Mouse (Mus musculus) limb, embryonic 15.5 days (tissue): ENCODE measurements at regions not wholly inside any gene's neighbourhood (a gene's known extent, or its start where the extent isn't known, plus 50 kb on each side); places are given as distances from the start of the nearest gene placed in this dataset.
A peak's percentile ranks its signal among the peaks of the same experiment; 100 is the strongest.

ENCODE experiments used
- ATAC-seq: fragments of 200-750 bp; cut with Nextera tagmentation; 2 replicates; pipeline ENCODE4 v1.8.0; 2017; ENCODE audit warnings: low read depth, moderate TSS enrichment; ENCODE audit not compliant: insufficient number of reproducible peaks, low FRiP score, low TSS enrichment
- H3K27ac ChIP-seq: fragments of 300-500 bp; sonication (generic); 2 replicates; pipeline ENCODE4 v1.5.1; 2015; ENCODE audit warnings: moderate library complexity, mild to moderate bottlenecking, inconsistent platforms
- H3K27me3 ChIP-seq: fragments of 300-500 bp; sonication (generic); 2 replicates; pipeline ENCODE4 v1.6.1; 2015; ENCODE audit warnings: inconsistent platforms
- H3K36me3 ChIP-seq: fragments of 300-500 bp; sonication (generic); 2 replicates; pipeline ENCODE4 v1.6.1; 2015; ENCODE audit warnings: inconsistent platforms
- H3K4me1 ChIP-seq: fragments of 300-500 bp; sonication (generic); 2 replicates; pipeline ENCODE4 v1.6.1; 2015; ENCODE audit warnings: inconsistent platforms
- H3K4me2 ChIP-seq: fragments of 300-500 bp; sonication (generic); 2 replicates; pipeline ENCODE4 v1.6.1; 2015; ENCODE audit warnings: mild to moderate bottlenecking, inconsistent platforms
- H3K4me3 ChIP-seq: fragments of 300-500 bp; sonication (generic); 2 replicates; pipeline ENCODE4 v1.5.1; 2015; ENCODE audit warnings: mild to moderate bottlenecking, inconsistent platforms
- H3K9ac ChIP-seq: fragments of 300-500 bp; sonication (generic); 2 replicates; pipeline ENCODE4 v1.6.1; 2015; ENCODE audit warnings: inconsistent platforms
- H3K9me3 ChIP-seq: fragments of 300-500 bp; sonication (generic); 2 replicates; pipeline ENCODE4 v1.6.1; 2016; ENCODE audit warnings: inconsistent platforms
- WGBS: fragments of 180-500 bp; shearing (Covaris S2); methylation state at CpG from one replicate; pipeline ENCODE4 v1.1.7; 2015; 5-methylcytosine and 5-hydroxymethylcytosine counted together

DNA sequence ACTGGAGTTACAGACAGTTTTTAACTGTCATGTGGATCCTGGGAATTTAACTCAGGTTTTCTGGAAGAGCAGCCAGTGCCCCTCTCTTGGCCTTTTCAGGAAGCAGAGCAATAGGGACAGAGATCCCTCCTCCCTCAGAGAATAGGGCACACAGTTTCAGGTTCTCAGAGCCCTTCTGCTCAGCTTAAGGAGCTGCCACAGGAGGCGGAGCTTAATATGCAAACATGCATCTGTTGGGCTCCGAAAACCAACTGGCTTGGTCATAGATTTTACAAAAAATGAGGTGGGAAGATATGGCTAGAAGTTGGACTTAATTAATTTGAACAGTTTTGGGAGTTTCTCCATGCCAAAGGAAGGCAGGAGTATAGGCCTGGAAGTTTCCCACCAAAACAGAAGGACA, 61.9 kb upstream of the Znrf2 start:
- no peaks in the 10 kb centered on the region for H3K36me3 ChIP-seq
- H3K4me1 ChIP-seq, result 0 out of 2 replicates have a peak, but pooled peaks cover 5% of the 10 kb centered on the region
- 80% methylated on average over 2 of the region's 2 CpGs for WGBS
- no peak for ATAC-seq
- no peaks in the 10 kb centered on the region for H3K9me3 ChIP-seq
- H3K27me3 ChIP-seq, result no peaks in the 10 kb centered on the region
- no peak overlapping the region for H3K4me3 ChIP-seq
- H3K9ac ChIP-seq, result no peak overlapping the region
- H3K4me2 ChIP-seq, result no peak overlapping the region
- H3K27ac ChIP-seq, result no peak overlapping the region

DNA sequence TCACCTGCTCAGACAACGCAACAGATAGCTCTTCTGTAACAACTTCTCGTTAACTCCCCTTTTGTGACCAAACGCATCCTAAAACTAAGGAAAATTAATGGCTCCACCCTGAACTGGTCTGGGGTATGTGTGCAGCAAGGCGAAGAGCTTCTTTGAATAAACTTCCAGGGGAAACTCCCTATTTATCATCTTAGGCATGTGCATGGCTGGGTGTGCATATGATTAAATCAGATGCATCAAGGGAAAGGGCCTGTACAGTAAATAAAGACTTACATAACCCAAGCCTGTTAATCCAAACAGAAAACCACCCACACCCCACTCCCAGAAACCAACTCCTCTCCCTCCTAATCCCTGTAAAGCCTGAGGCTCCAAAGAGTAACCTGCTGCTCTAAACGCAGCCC, 59.2 kb upstream of the Znrf2 start:
- Histone ChIP-seq H3K9ac (no peak overlapping the region), H3K4me1 (0 out of 2 replicates have a peak, but pooled peaks cover 2% of the 10 kb centered on the region), H3K27me3 (0 out of 2 replicates have a peak, but pooled peaks cover 3% of the 10 kb centered on the region), H3K4me3 (no peak overlapping the region), H3K9me3 (no peaks in the 10 kb centered on the region), H3K36me3 (no peaks in the 10 kb centered on the region), H3K27ac (no peak overlapping the region), H3K4me2 (no peak overlapping the region)
- ATAC-seq, result no peak
- 58% methylated on average over 5 of the region's 5 CpGs for WGBS

DNA sequence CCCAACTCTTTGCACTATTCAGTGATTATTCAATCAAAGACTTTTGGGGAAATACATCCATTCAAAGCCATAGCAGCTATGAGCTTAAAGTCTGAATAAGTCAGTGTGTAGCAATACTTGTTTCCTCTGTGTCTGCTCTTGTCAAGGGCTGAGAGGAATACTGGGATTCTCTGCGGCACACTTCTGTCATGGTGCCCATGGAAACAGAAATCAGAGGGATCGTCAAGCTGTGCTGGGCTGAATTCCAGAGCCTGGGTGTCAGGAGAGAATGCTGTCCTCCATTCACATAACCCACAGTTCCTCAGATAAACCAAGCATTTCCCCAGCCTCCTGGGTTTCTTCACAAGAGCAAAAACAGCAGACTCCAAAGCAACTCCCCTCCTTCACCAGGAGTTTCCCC, 58.6 kb upstream of the Znrf2 start:
- Histone ChIP-seq H3K27me3 (0 out of 2 replicates have a peak, but pooled peaks cover 3% of the 10 kb centered on the region), H3K9me3 (no peaks in the 10 kb centered on the region), H3K36me3 (no peaks in the 10 kb centered on the region), H3K4me1 (0 out of 2 replicates have a peak, but pooled peaks cover 2% of the 10 kb centered on the region), H3K4me2 (no peak overlapping the region), H3K4me3 (no peak overlapping the region), H3K27ac (no peak overlapping the region), H3K9ac (no peak overlapping the region)
- no peak for ATAC-seq
- 27% methylated on average over 2 of the region's 2 CpGs for WGBS

DNA sequence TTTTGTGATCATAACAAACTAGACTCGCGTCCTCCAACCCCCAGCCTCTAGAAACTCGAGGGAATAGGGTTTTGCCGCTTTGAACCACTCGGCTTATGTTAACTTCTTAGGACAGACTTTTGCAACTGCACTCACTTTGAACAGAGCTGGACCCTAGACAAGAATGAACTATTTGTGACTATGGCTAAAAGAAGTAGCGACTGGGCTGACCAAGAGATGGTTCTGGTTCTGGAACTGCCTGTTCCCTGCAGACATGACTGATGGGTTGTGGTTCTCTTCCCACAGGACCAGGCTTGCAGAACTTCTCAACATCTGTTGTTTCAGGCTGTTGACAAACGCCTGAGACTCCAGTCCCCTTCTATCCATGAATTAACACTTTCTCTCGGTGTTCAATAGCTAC, 57.5 kb upstream of the Znrf2 start:
- WGBS, result 51% methylated on average over 8 of the region's 8 CpGs
- no peak overlapping the region for H3K9ac ChIP-seq
- no peak overlapping the region for H3K4me3 ChIP-seq
- no peaks in the 10 kb centered on the region for H3K36me3 ChIP-seq
- H3K4me2 ChIP-seq, result no peak overlapping the region
- H3K4me1 ChIP-seq, result 0 out of 2 replicates have a peak, but pooled peaks cover 2% of the 10 kb centered on the region
- no peaks in the 10 kb centered on the region for H3K9me3 ChIP-seq
- H3K27me3 ChIP-seq, result 0 out of 2 replicates have a peak, but pooled peaks cover 4% of the 10 kb centered on the region
- no peak overlapping the region for H3K27ac ChIP-seq
- ATAC-seq, result no peak

DNA sequence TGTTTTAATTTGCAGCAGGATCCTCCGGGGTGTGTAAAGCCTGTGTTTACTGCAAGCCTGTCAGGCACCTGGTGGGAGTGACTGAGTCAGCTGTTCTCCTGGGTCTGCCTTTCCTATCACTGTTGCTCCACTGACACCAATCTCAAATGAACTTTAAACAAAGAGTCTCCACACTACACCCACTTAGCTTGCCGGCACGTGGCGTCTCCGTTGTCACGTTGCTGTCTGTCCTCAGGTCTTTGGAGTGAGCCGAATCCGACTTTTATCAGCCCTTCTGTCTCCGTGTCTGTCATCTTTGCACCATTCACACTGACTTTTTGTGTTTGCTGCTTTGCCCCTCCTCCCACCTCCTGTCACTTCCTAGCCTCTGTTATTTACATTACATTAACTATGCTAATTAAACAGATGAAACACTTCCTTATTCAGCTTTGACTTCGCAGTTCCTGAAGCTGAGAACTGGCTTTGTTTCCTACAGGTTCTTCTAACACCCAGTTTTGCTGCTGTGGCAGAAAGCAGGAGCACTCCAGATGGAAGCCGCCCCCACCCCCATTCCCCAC, 56.7 kb upstream of the Znrf2 start:
- no peaks in the 10 kb centered on the region for H3K36me3 ChIP-seq
- peak overlapping the region; percentile 2; the same call in 1 of the 2 replicates for H3K4me2 ChIP-seq
- H3K4me1 ChIP-seq, result 0 out of 2 replicates have a peak, but pooled peaks cover 2% of the 10 kb centered on the region
- H3K9ac ChIP-seq, result no peak overlapping the region
- no peaks in the 10 kb centered on the region for H3K9me3 ChIP-seq
- H3K27ac ChIP-seq, result no peak overlapping the region
- 0 out of 2 replicates have a peak, but pooled peaks cover 8% of the 10 kb centered on the region for H3K27me3 ChIP-seq
- no peak for ATAC-seq
- 2% methylated on average over 11 of the region's 11 CpGs for WGBS
- H3K4me3 ChIP-seq, result no peak overlapping the region

DNA sequence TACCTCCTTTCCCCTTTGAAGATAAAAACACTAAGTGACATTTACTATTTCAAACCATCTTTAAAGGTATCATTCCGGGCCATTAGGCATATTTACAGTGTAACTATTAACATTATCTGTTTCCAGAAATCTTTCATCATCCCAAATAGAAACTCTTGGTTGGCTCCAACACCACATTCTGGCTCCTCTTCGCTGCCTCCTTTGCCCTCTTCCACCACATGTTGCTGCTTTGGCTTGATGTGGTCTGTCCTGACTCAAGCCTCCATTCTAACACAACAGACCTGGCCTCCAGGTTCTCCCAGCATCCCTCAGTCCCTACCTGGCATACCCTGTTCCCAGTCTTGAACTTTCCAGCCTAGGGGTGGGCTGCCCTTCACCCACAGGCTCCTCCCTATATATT, 56.2 kb upstream of the Znrf2 start:
- 34% methylated on average over 2 of the region's 2 CpGs for WGBS
- Histone ChIP-seq H3K9me3 (no peaks in the 10 kb centered on the region), H3K4me3 (no peak overlapping the region), H3K27ac (no peak overlapping the region), H3K4me2 (no peak overlapping the region), H3K4me1 (0 out of 2 replicates have a peak, but pooled peaks cover 2% of the 10 kb centered on the region), H3K36me3 (no peaks in the 10 kb centered on the region), H3K9ac (no peak overlapping the region), H3K27me3 (0 out of 2 replicates have a peak, but pooled peaks cover 8% of the 10 kb centered on the region)
- no peak for ATAC-seq

DNA sequence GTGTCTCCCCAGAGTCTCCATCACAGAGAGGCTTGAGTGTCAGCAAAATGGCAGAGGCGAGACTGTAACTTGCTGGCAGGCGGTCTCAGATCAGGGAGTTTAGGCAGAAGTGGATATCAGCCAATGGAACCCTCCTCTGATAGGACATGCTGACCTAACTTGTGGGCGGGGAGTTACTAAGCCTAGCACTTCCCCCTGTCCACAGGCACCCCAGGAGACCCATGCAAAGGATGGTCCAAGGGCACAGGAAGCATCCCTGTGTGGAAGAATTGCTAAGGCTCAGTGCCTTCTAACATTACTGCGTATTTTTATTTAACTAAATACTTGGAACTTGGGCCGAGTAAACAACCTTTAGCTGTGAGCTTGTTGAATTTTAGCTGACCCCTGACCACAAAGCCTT, 54.7 kb upstream of the Znrf2 start:
- H3K4me2 ChIP-seq, result no peak overlapping the region
- H3K36me3 ChIP-seq, result no peaks in the 10 kb centered on the region
- H3K9me3 ChIP-seq, result no peaks in the 10 kb centered on the region
- no peak overlapping the region for H3K4me3 ChIP-seq
- 82% methylated on average over 5 of the region's 5 CpGs for WGBS
- H3K27ac ChIP-seq, result no peak overlapping the region
- H3K4me1 ChIP-seq, result 0 out of 2 replicates have a peak, but pooled peaks cover 2% of the 10 kb centered on the region
- ATAC-seq, result no peak
- H3K9ac ChIP-seq, result no peak overlapping the region
- H3K27me3 ChIP-seq, result 0 out of 2 replicates have a peak, but pooled peaks cover 8% of the 10 kb centered on the region

DNA sequence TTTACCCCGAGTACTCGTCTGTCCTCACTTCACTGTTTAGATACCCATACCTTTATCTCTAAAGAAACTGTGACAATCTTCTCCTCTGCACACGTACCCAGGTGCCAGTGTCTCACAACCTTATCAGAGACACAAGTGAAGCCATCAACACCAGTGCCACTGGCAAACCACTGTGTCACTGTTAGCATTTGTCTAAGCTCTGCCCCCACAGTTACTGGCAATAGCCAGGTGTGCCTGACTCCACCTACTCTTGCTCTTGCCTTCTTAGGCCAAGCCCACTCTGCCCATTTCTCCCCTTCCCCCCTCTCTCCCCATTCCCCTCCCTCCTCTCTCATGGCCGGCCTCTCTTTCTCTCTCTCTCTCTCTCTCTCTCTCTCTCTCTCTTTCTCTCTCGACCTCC, 54.2 kb upstream of the Znrf2 start:
- WGBS, result 38% methylated on average over 5 of the region's 5 CpGs
- H3K4me1 ChIP-seq, result 0 out of 2 replicates have a peak, but pooled peaks cover 2% of the 10 kb centered on the region
- no peak for ATAC-seq
- H3K27me3 ChIP-seq, result 0 out of 2 replicates have a peak, but pooled peaks cover 8% of the 10 kb centered on the region
- H3K4me2 ChIP-seq, result no peak overlapping the region
- H3K9me3 ChIP-seq, result no peaks in the 10 kb centered on the region
- H3K9ac ChIP-seq, result no peak overlapping the region
- H3K36me3 ChIP-seq, result no peaks in the 10 kb centered on the region
- H3K4me3 ChIP-seq, result no peak overlapping the region
- no peak overlapping the region for H3K27ac ChIP-seq

DNA sequence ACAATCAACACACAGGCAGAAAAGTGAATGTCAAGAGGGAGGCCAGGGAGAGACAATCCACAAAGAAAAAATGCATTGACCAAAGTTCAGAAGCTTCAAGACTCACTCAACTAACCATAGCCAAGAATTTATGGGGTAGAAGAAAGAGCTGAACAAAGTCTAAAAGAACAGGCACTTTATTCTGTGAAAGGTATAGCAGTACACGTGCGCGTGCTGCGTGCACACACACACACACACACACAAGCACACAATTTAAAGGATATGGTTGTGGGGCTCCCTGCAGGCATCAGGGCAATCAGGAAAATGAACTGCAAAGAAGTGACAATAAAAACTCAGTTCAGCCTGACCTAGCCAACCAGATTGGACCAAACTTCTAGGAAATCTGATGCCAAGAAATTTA, 53.0 kb upstream of the Znrf2 start:
- 67% methylated on average over 4 of the region's 4 CpGs for WGBS
- no peaks in the 10 kb centered on the region for H3K4me1 ChIP-seq
- no peak overlapping the region for H3K27ac ChIP-seq

DNA sequence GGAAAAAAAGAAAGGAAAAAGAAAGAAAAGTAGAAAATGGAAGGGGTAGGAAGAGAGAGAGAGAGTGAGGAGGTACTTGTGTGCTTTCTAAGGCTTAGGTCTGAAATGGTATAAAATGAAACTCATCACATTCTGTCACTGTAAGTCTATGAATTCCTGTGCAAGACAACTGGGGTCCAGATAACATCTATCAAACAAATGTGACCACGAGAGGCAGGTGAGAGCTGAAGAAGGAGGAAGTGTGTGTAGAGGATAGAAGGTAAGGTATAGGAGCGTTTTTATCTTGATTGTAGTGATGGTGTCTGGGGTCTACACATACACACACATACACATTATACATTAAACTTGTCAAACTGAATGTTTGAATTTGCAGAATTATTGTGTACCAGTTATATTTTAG, 51.0 kb upstream of the Znrf2 start:
- no peak overlapping the region for H3K9ac ChIP-seq
- H3K27ac ChIP-seq, result no peak overlapping the region
- WGBS, result 81% methylated on average over 2 of the region's 2 CpGs
- H3K4me1 ChIP-seq, result no peaks in the 10 kb centered on the region
- 0 out of 2 replicates have a peak, but pooled peaks cover 5% of the 10 kb centered on the region for H3K27me3 ChIP-seq
- H3K4me2 ChIP-seq, result no peak overlapping the region
- H3K4me3 ChIP-seq, result no peak overlapping the region
- H3K36me3 ChIP-seq, result no peaks in the 10 kb centered on the region
- ATAC-seq, result no peak
- no peaks in the 10 kb centered on the region for H3K9me3 ChIP-seq

More for the DNA sequence above, 53.0 kb upstream of the Znrf2 start:
- no peaks in the 10 kb centered on the region for H3K36me3 ChIP-seq
- no peak overlapping the region for H3K9ac ChIP-seq
- no peak overlapping the region for H3K4me2 ChIP-seq
- no peak for ATAC-seq
- 0 out of 2 replicates have a peak, but pooled peaks cover 8% of the 10 kb centered on the region for H3K27me3 ChIP-seq
- H3K4me3 ChIP-seq, result no peak overlapping the region
- no peaks in the 10 kb centered on the region for H3K9me3 ChIP-seq

DNA sequence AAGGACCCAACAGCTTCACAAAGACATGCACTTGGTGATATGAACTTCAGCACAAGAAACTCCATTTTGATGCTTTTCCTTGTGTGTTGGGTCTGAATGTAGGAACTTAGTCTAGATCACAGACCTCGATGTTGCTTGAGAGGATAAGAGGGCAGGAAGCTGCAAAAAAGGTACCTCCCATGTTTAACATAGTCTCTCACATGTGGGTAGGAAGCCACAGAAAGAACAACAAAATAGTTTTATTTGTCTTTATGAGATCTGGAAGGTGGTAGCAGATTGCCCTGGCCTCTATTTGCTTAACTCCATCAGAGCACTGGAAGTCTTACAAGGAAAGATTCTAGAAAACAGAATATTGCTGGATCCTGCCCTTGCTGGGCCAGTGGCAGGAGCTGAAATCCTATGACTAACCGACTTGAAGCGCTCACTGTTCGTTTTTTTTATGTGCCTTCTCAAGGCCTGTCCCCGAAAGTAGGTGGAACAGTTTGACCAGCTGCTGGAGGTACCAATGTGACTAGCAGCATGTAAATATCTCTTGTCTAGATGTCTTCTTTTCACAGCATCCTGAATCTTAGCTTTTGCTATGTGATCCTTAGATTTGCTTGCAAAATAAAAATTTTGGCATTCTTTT, 50.1 kb upstream of the Znrf2 start:
- H3K4me3 ChIP-seq, result no peak overlapping the region
- H3K9me3 ChIP-seq, result no peaks in the 10 kb centered on the region
- H3K9ac ChIP-seq, result no peak overlapping the region
- no peak overlapping the region for H3K27ac ChIP-seq
- H3K36me3 ChIP-seq, result no peaks in the 10 kb centered on the region
- WGBS, result 73% methylated on average over 5 of the region's 5 CpGs
- H3K4me1 ChIP-seq, result no peaks in the 10 kb centered on the region
- no peak for ATAC-seq
- no peak overlapping the region for H3K4me2 ChIP-seq
- 0 out of 2 replicates have a peak, but pooled peaks cover 5% of the 10 kb centered on the region for H3K27me3 ChIP-seq
